Mouse (Mus musculus) neural tube, embryonic 11.5 days (tissue): ENCODE measurements around the gene Hoxc6. TPM values are rescaled to one million over a fixed set of nuclear protein-coding genes. Genes with fewer than 3 reads are reported as not detected.

Source experiments
- ATAC-seq: fragments of 200-750 bp; cut with Nextera tagmentation; 2 replicates; pipeline ENCODE4 v1.8.0; 2017; ENCODE audit warnings: moderate number of reproducible peaks, mild to moderate bottlenecking, moderate TSS enrichment, moderate library complexity; ENCODE audit not compliant: insufficient read depth, low FRiP score, low TSS enrichment
- DNase-seq: peaks from one replicate; pipeline ENCODE4 v3.0.0-alpha.2; 2015; ENCODE audit warnings: low spot score
- H3K27ac ChIP-seq: fragments of 300-500 bp; sonication (generic); 2 replicates; pipeline ENCODE4 v1.5.1; 2014; ENCODE audit warnings: low read depth, mild to moderate bottlenecking, low read length
- H3K27me3 ChIP-seq: fragments of 300-500 bp; sonication (generic); 2 replicates; pipeline ENCODE4 v1.6.1; 2014; ENCODE audit warnings: mild to moderate bottlenecking, low read length, mixed read lengths; ENCODE audit not compliant: control insufficient read depth, insufficient read depth
- H3K36me3 ChIP-seq: fragments of 300-500 bp; sonication (generic); 2 replicates; pipeline ENCODE4 v1.6.1; 2014; ENCODE audit warnings: mild to moderate bottlenecking, low read length, moderate library complexity, mixed read lengths; ENCODE audit not compliant: control insufficient read depth, insufficient read depth
- H3K4me1 ChIP-seq: fragments of 300-500 bp; sonication (generic); 2 replicates; pipeline ENCODE4 v1.6.1; 2014; ENCODE audit warnings: low read length, mixed read lengths; ENCODE audit not compliant: control insufficient read depth, insufficient read depth
- H3K4me2 ChIP-seq: fragments of 300-500 bp; sonication (generic); 2 replicates; pipeline ENCODE4 v1.6.1; 2014; ENCODE audit warnings: low read depth, mild to moderate bottlenecking, moderate library complexity
- H3K4me3 ChIP-seq: fragments of 300-500 bp; sonication (generic); 2 replicates; pipeline ENCODE4 v1.5.1; 2014; ENCODE audit warnings: low read depth, low read length
- H3K9ac ChIP-seq: fragments of 300-500 bp; sonication (generic); 2 replicates; pipeline ENCODE4 v1.6.1; 2014; ENCODE audit warnings: mild to moderate bottlenecking, low read length
- H3K9me3 ChIP-seq: fragments of 300-500 bp; sonication (generic); 2 replicates; pipeline ENCODE4 v1.6.1; 2016; ENCODE audit warnings: low read length; ENCODE audit not compliant: control insufficient read depth
- WGBS: fragments of 180-500 bp; shearing (Covaris S2); extraction: QIAGEN DNeasy Blood & Tissue Kit; methylation state at CpG from one replicate; pipeline ENCODE4 v1.1.7; 2014; 5-methylcytosine and 5-hydroxymethylcytosine counted together
- polyA plus RNA-seq: library from polyadenylated mRNA; unstranded; fragments of >200 nt; fragmentation: Nextera tagmentation; extraction: Ambion mirVana; gene quantifications from 2 replicates; pipeline ENCODE4 v1.2.1, GENCODE M21; 2014

Hoxc6 gene
- polyA plus RNA-seq, 1 experiment from 2014 or later, result 95.9 TPM

GRCm38 (mm10) chr15:102999955-103000354, 1.9 kb downstream of the Hoxc6 start:
- DNase-seq, result no peak

GRCm38 (mm10) chr15:103000501-103000901, 2.4 kb downstream of the Hoxc6 start:
- H3K4me1 ChIP-seq, result peaks cover 21% of the 10 kb centered on the region
- H3K9me3 ChIP-seq, result no peaks in the 10 kb centered on the region
- ATAC-seq, result no peak
- H3K4me2 ChIP-seq, result peak overlapping the region; percentile 99
- WGBS, result 0% methylated on average over 24 of the region's 24 CpGs
- H3K27me3 ChIP-seq, result peaks cover 14% of the 10 kb centered on the region; the same call in 1 of the 2 replicates
- H3K9ac ChIP-seq, result peak overlapping the region; percentile 95
- H3K36me3 ChIP-seq, result no peaks in the 10 kb centered on the region
- peak overlapping the region; percentile 88 for H3K27ac ChIP-seq
- DNase-seq, result peak; percentile 62
- peak overlapping the region; percentile 66 for H3K4me3 ChIP-seq

More at GRCm38 (mm10) chr15:102999955-103000354, 1.9 kb downstream of the Hoxc6 start:
- H3K36me3 ChIP-seq, result no peaks in the 10 kb centered on the region
- H3K9me3 ChIP-seq, result no peaks in the 10 kb centered on the region
- H3K4me2 ChIP-seq, result peak overlapping the region; percentile 99
- H3K27ac ChIP-seq, result peak overlapping the region; percentile 88
- H3K4me3 ChIP-seq, result peak overlapping the region; percentile 66
- H3K9ac ChIP-seq, result peak overlapping the region; percentile 95
- 0% methylated on average over 11 of the region's 11 CpGs for WGBS
- no peak for ATAC-seq
- H3K4me1 ChIP-seq, result peaks cover 26% of the 10 kb centered on the region
- H3K27me3 ChIP-seq, result peaks cover 17% of the 10 kb centered on the region; the same call in 1 of the 2 replicates

GRCm38 (mm10) chr15:103001370-103001769, 3.3 kb downstream of the Hoxc6 start:
- peaks cover 28% of the 10 kb centered on the region for H3K4me1 ChIP-seq

GRCm38 (mm10) chr15:103002156-103002555, 4.1 kb downstream of the Hoxc6 start:
- peak overlapping the region; percentile 88 for H3K27ac ChIP-seq
- peaks cover 6% of the 10 kb centered on the region; the same call in 1 of the 2 replicates for H3K27me3 ChIP-seq
- H3K4me3 ChIP-seq, result peak overlapping the region; percentile 66

More at GRCm38 (mm10) chr15:103001370-103001769, 3.3 kb downstream of the Hoxc6 start:
- DNase-seq (no peak), ATAC-seq (no peak)
- Histone ChIP-seq H3K27me3 (peaks cover 9% of the 10 kb centered on the region; the same call in 1 of the 2 replicates), H3K4me3 (peak overlapping the region; percentile 66), H3K27ac (peak overlapping the region; percentile 88), H3K4me2 (peak overlapping the region; percentile 99), H3K36me3 (no peaks in the 10 kb centered on the region), H3K9ac (peak overlapping the region; percentile 95), H3K9me3 (no peaks in the 10 kb centered on the region)
- 10% methylated on average over 2 of the region's 2 CpGs for WGBS

GRCm38 (mm10) chr15:103002821-103003448, 4.9 kb downstream of the Hoxc6 start:
- H3K27ac ChIP-seq, result peak overlapping the region; percentile 88
- WGBS, result 5% methylated on average over 13 of the region's 13 CpGs
- H3K4me1 ChIP-seq, result peaks cover 43% of the 10 kb centered on the region
- ATAC-seq, result no peak
- peak overlapping the region; percentile 95 for H3K9ac ChIP-seq
- no peaks in the 10 kb centered on the region for H3K9me3 ChIP-seq
- no peaks in the 10 kb centered on the region for H3K36me3 ChIP-seq
- peaks cover 6% of the 10 kb centered on the region; the same call in 1 of the 2 replicates for H3K27me3 ChIP-seq
- peak overlapping the region; percentile 66 for H3K4me3 ChIP-seq
- peak overlapping the region; percentile 99 for H3K4me2 ChIP-seq
- no peak for DNase-seq

More at GRCm38 (mm10) chr15:103002156-103002555, 4.1 kb downstream of the Hoxc6 start:
- ATAC-seq (no peak), DNase-seq (no peak)
- Histone ChIP-seq H3K9me3 (no peaks in the 10 kb centered on the region), H3K36me3 (no peaks in the 10 kb centered on the region), H3K9ac (peak overlapping the region; percentile 95), H3K4me1 (peaks cover 35% of the 10 kb centered on the region), H3K4me2 (peak overlapping the region; percentile 99)
- WGBS, result 5% methylated on average over 4 of the region's 4 CpGs

GRCm38 (mm10) chr15:103005308-103005707, 7.3 kb downstream of the Hoxc6 start:
- WGBS, result under 1% methylated on average over 17 of the region's 17 CpGs
- H3K9ac ChIP-seq, result peak overlapping the region; percentile 95
- peak; percentile 71 for DNase-seq
- H3K4me1 ChIP-seq, result peaks cover 53% of the 10 kb centered on the region
- H3K36me3 ChIP-seq, result no peaks in the 10 kb centered on the region
- peak overlapping the region; percentile 99 for H3K4me2 ChIP-seq
- H3K9me3 ChIP-seq, result no peaks in the 10 kb centered on the region
- 0 out of 2 replicates have a peak, but pooled peaks cover 2% of the 10 kb centered on the region for H3K27me3 ChIP-seq
- ATAC-seq, result no peak
- H3K27ac ChIP-seq, result peak overlapping the region; percentile 97
- peak overlapping the region; percentile 66 for H3K4me3 ChIP-seq

GRCm38 (mm10) chr15:103005797-103006196, 7.7 kb downstream of the Hoxc6 start:
- Histone ChIP-seq H3K27me3 (0 out of 2 replicates have a peak, but pooled peaks cover 1% of the 10 kb centered on the region), H3K27ac (peak overlapping the region; percentile 97), H3K4me1 (peaks cover 56% of the 10 kb centered on the region), H3K4me2 (peak overlapping the region; percentile 99), H3K9ac (peak overlapping the region; percentile 95), H3K9me3 (no peaks in the 10 kb centered on the region), H3K4me3 (peak overlapping the region; percentile 66), H3K36me3 (no peaks in the 10 kb centered on the region)
- WGBS, result 3% methylated on average over 5 of the region's 5 CpGs
- DNase-seq (no peak), ATAC-seq (no peak)

- Histone ChIP-seq H3K36me3 (no peaks in the 10 kb centered on the region; the same call in 1 of the 2 replicates), H3K27me3 (no peaks in the 10 kb centered on the region), H3K4me1 (peaks cover 61% of the 10 kb centered on the region), H3K4me2 (peak overlapping the region; percentile 99), H3K9ac (peak overlapping the region; percentile 95), H3K27ac (peak overlapping the region; percentile 97), H3K4me3 (peak overlapping the region; percentile 66), H3K9me3 (no peaks in the 10 kb centered on the region)
- WGBS, result 3% methylated on average over 1 of the region's 1 CpGs
- no peak for DNase-seq
- ATAC-seq, result no peak
Observed at GRCm38 (mm10) chr15:103006326-103006725, 8.3 kb downstream of the Hoxc6 start.
